Mouse (Mus musculus): ENCODE measurements around the gene Proser1. TPM values are rescaled to one million over a fixed set of nuclear protein-coding genes. Genes with fewer than 3 reads are reported as not detected.

The Proser1 gene
- 5.6 TPM for polyA plus RNA-seq (2014; fragmentation: Illumina TruSeq; extraction: RNeasy Lipid Tissue Mini Kit (QIAGEN cat#74804); ENCODE audit: low read depth, low replicate concordance)

GRCm38 (mm10) chr3:53463046-53463764, at the start of gene Proser1, which contains the start of gene Nhlrc3:
TSS of gene Proser1 (plus strand) at chr3:53463666.
TSS of gene Nhlrc3 (minus strand) at chr3:53463332.

GRCm38 (mm10) chr3:53488353-53488752, 24.9 kb downstream of the Proser1 start, which contains the start of gene Stoml3:
TSS of gene Stoml3 (plus strand) at chr3:53488653.

Other genes with a start within 250 kb of the Proser1 start
- gene Nhlrc3, start 334 bp upstream of the Proser1 start, polyA plus RNA-seq (2014; fragmentation: Illumina TruSeq; extraction: RNeasy Lipid Tissue Mini Kit (QIAGEN cat#74804); ENCODE audit: low read depth, low replicate concordance) = 3.9 TPM
- not detected for gene Stoml3, start 25.0 kb downstream of the Proser1 start, polyA plus RNA-seq (2014; fragmentation: Illumina TruSeq; extraction: RNeasy Lipid Tissue Mini Kit (QIAGEN cat#74804); ENCODE audit: low read depth, low replicate concordance)
- 0.08 TPM for gene Frem2, start 193.7 kb downstream of the Proser1 start, polyA plus RNA-seq (2014; fragmentation: Illumina TruSeq; extraction: RNeasy Lipid Tissue Mini Kit (QIAGEN cat#74804); ENCODE audit: low read depth, low replicate concordance)

Measured in testis, adult 10 weeks (tissue).